Mouse (Mus musculus) spleen, adult 12 weeks (tissue): ENCODE measurements around the gene Hoxb7.

Experiments
- DNase-seq: peaks from one replicate; pipeline ENCODE4 v3.0.0; 2022; ENCODE audit warnings: low spot score

Gene Hoxb7

GRCm38 (mm10) chr11:96285771-96286738 is at the start of gene Hoxb7:
Hoxb7 (plus strand) TSS chr11:96286623.
- DNase-seq = no peak

GRCm38 (mm10) chr11:96240211-96240610 is 46.2 kb upstream of the Hoxb7 start:
- DNase-seq = no peak

- no peak for DNase-seq
Observed at GRCm38 (mm10) chr11:96250901-96251300, 35.5 kb upstream of the Hoxb7 start.

GRCm38 (mm10) chr11:96251480-96252031 is 34.9 kb upstream of the Hoxb7 start:
- no peak for DNase-seq

GRCm38 (mm10) chr11:96252541-96253120 is 33.8 kb upstream of the Hoxb7 start:
- no peak for DNase-seq

GRCm38 (mm10) chr11:96254221-96254620 is 32.2 kb upstream of the Hoxb7 start:
- DNase-seq = no peak

- DNase-seq = no peak
Observed at GRCm38 (mm10) chr11:96255111-96255995, 31.1 kb upstream of the Hoxb7 start.

GRCm38 (mm10) chr11:96255996-96256445 is 30.4 kb upstream of the Hoxb7 start:
- DNase-seq = no peak

- no peak for DNase-seq
Observed at GRCm38 (mm10) chr11:96257141-96257540, 29.3 kb upstream of the Hoxb7 start.

GRCm38 (mm10) chr11:96259038-96259437 is 27.4 kb upstream of the Hoxb7 start:
- no peak for DNase-seq

GRCm38 (mm10) chr11:96259511-96259910 is 26.9 kb upstream of the Hoxb7 start:
- no peak for DNase-seq

GRCm38 (mm10) chr11:96260310-96260970 is 26.0 kb upstream of the Hoxb7 start:
- DNase-seq = no peak

- no peak for DNase-seq
Observed at GRCm38 (mm10) chr11:96261323-96261890, 25.0 kb upstream of the Hoxb7 start.

- DNase-seq = no peak
Observed at GRCm38 (mm10) chr11:96262262-96262830, 24.1 kb upstream of the Hoxb7 start.

- no peak for DNase-seq
Observed at GRCm38 (mm10) chr11:96263636-96264389, 22.6 kb upstream of the Hoxb7 start.

- no peak for DNase-seq
Observed at GRCm38 (mm10) chr11:96264390-96265020, 21.9 kb upstream of the Hoxb7 start.

GRCm38 (mm10) chr11:96265954-96266353 is 20.5 kb upstream of the Hoxb7 start:
- no peak for DNase-seq

- no peak for DNase-seq
Observed at GRCm38 (mm10) chr11:96267021-96267920, 19.2 kb upstream of the Hoxb7 start.
